Mouse (Mus musculus) frontal cortex, postnatal 36 days (tissue): ENCODE measurements at regions not wholly inside any gene's neighbourhood (a gene's known extent, or its start where the extent isn't known, plus 50 kb on each side); places are given as distances from the start of the nearest gene placed in this dataset.
A peak's percentile ranks its signal among the peaks of the same experiment; 100 is the strongest.
"Not testable (repeated sequence)": the region's sequence is repeated elsewhere in the genome, so short reads cannot be mapped to it uniquely, and the experiment has no call there.

Experiments
- DNase-seq, 2 experiments: peaks; one replicate each; pipeline ENCODE4 v3.0.0; 2022; ENCODE audit warnings: low spot score in 2 of 2

- DNase-seq: no peak
These were observed 385.3 kb upstream of the Tnc start for GRCm38 (mm10) chr4:64432097-64432496.

- DNase-seq: no peak
These were observed 391.2 kb upstream of the Tnc start for GRCm38 (mm10) chr4:64437744-64438594.

GRCm38 (mm10) chr4:64451442-64451841 is 404.6 kb upstream of the Tnc start:
- no peak for DNase-seq

- DNase-seq: no peak
These were observed 405.1 kb upstream of the Tnc start for GRCm38 (mm10) chr4:64451946-64452345.

GRCm38 (mm10) chr4:64492260-64492962 is 445.6 kb upstream of the Tnc start:
- DNase-seq: peak in 1 of 2 experiments; percentile 14

- not testable (repeated sequence) for DNase-seq
These were observed 450.9 kb upstream of the Tnc start for GRCm38 (mm10) chr4:64497759-64498158.

GRCm38 (mm10) chr4:64500635-64501395 is 454.0 kb upstream of the Tnc start:
- no peak for DNase-seq

- DNase-seq: no peak
These were observed 475.1 kb upstream of the Tnc start for GRCm38 (mm10) chr4:64521883-64522282.

GRCm38 (mm10) chr4:64527724-64528332 is 481.0 kb upstream of the Tnc start:
- no peak for DNase-seq

- peak; percentile 2 to 51 for DNase-seq
These were observed 483.8 kb upstream of the Tnc start for GRCm38 (mm10) chr4:64530585-64530984.

- peak; percentile 3 to 23 for DNase-seq
These were observed 486.2 kb upstream of the Tnc start for GRCm38 (mm10) chr4:64533019-64533418.

- no peak for DNase-seq
These were observed 488.9 kb upstream of the Tnc start for GRCm38 (mm10) chr4:64535554-64536253.

GRCm38 (mm10) chr4:64538009-64538408 is 491.2 kb upstream of the Tnc start:
- DNase-seq: no peak

- DNase-seq: no peak
These were observed 497.9 kb upstream of the Tnc start for GRCm38 (mm10) chr4:64544576-64545185.

GRCm38 (mm10) chr4:64546386-64546785 is 499.6 kb upstream of the Tnc start:
- DNase-seq: no peak

- DNase-seq: no peak
These were observed 515.7 kb upstream of the Tnc start for GRCm38 (mm10) chr4:64562511-64562910.

GRCm38 (mm10) chr4:64563996-64564395 is 517.2 kb upstream of the Tnc start:
- no peak for DNase-seq

GRCm38 (mm10) chr4:64570666-64571065 is 523.9 kb upstream of the Tnc start:
- DNase-seq: no peak

- DNase-seq: no peak
These were observed 529.1 kb upstream of the Tnc start for GRCm38 (mm10) chr4:64575901-64576300.

GRCm38 (mm10) chr4:64595014-64595599 is 528.9 kb upstream of the Pappa start:
- DNase-seq: no peak
